Mouse (Mus musculus): ENCODE measurements around the gene Mrpl32. TPM values are rescaled to one million over a fixed set of nuclear protein-coding genes. Genes with fewer than 3 reads are reported as not detected.
A peak's percentile ranks its signal among the peaks of the same experiment; 100 is the strongest.

Mrpl32 gene
- 96.0 and 103 TPM in 2 replicates for polyA plus RNA-seq (2015; fragmentation: Nextera tagmentation; extraction: Ambion mirVana)

DNA sequence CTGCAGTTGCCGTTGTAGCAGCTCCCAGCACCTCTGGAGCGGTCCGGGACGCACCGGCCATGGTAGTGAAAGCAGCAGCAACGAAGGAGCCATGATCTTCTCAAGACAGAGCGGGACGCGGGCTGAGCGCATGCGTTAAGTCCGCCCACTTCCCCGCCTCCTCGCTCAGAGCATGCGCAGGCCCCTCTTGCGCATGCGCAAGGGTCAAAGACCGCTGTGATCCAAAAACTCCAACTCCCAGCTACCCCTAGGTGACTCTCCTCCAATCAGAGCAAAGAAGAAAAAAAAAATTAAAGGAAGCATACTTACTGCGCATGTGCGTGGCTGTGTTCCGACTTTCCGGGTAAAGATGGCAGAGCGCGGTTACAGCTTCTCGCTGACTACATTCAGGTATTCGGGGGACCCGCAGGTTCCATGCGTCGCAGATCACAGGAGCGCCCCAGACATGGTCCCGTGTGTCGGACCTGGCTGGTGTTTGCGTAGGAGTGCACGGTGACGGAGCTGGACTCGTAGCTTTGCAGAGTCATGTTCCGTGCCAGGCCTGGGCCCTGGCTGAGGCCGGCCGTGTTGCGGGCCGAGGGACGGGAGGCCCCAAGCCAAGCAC is at the start of gene Mrpl32, which contains the start of gene Psma2:
TSS of gene Mrpl32 (minus strand) at position 240 of the 604 bp plus-strand sequence.
TSS of gene Psma2 (plus strand) at position 315 of the 604 bp plus-strand sequence.
- H3K9ac ChIP-seq: peak within 1 kb of the TSS; percentile 96
- H3K4me1 ChIP-seq (replicated peaks): peaks cover 13% of the 10 kb centered on the region
- H3K4me2 ChIP-seq: peak within 1 kb of the TSS; percentile 73
- peak within 1 kb of the TSS; percentile 85 for H3K27ac ChIP-seq (replicated peaks)
- no peaks in the 10 kb centered on the region for H3K27me3 ChIP-seq
- no peaks in the 10 kb centered on the region for H3K9me3 ChIP-seq
- ATAC-seq (ENCODE audit: low FRiP score, low read depth): peak; percentile 98
- H3K36me3 ChIP-seq: peaks cover 27% of the 10 kb centered on the region
- peak within 1 kb of the TSS; percentile 92 for H3K4me3 ChIP-seq
- WGBS: 0% methylated on average over 42 of the region's 42 CpGs

DNA sequence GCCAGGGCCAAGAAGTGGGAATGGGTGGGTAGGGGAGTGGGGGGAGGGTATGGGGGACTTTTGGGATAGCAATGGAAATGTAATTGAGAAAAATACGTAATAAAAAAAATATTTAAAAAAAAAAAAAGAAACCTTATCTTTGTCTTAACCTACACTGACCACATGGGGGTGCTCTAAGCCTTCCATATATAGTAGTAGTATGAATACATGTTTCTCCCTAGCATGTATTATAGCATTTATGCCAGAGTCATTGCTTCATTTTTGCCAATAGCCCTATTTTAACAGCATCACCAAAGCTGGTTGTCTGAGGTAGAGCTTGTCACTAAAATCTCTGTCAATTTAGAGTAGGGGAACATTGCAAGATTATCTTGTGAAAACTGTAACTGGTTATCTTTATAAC is 36.3 kb upstream of the Mrpl32 start:
- H3K9ac ChIP-seq: no peak overlapping the region
- no peak overlapping the region for H3K4me3 ChIP-seq
- no peaks in the 10 kb centered on the region for H3K4me1 ChIP-seq (replicated peaks)
- no peaks in the 10 kb centered on the region for H3K36me3 ChIP-seq
- H3K4me2 ChIP-seq: no peak overlapping the region
- no peaks in the 10 kb centered on the region for H3K27me3 ChIP-seq
- 12% methylated on average over 1 of the region's 1 CpGs for WGBS
- H3K27ac ChIP-seq (replicated peaks): no peak overlapping the region
- H3K9me3 ChIP-seq: no peaks in the 10 kb centered on the region
- no peak for ATAC-seq (ENCODE audit: low FRiP score, low read depth)

DNA sequence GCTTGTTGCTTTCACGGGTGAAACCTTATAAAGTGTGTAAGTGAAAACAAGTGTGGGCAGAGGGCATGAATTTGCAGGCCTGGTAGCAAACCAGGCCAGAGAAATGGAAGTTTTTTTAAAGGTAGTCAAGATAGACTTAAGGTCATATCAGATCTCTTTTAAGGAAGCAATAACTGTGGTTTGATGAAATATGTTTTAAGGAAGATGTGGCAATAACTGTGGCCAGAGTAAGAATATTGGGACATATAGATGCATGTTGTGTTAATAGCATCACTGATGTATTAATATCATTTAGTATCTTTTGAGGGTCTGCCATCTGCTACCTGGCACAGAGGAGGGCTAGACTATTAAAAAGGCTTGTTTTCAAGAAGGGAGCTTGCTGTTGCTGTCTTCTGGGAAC is 27.0 kb upstream of the Mrpl32 start:
- WGBS: 59% methylated on average over 1 of the region's 1 CpGs
- H3K9me3 ChIP-seq: no peaks in the 10 kb centered on the region
- H3K9ac ChIP-seq: no peak overlapping the region
- H3K36me3 ChIP-seq: peaks cover 36% of the 10 kb centered on the region
- no peak overlapping the region for H3K4me2 ChIP-seq
- H3K27ac ChIP-seq (replicated peaks): no peak overlapping the region
- ATAC-seq (ENCODE audit: low FRiP score, low read depth): no peak
- no peaks in the 10 kb centered on the region for H3K27me3 ChIP-seq
- no peaks in the 10 kb centered on the region for H3K4me1 ChIP-seq (replicated peaks)
- no peak overlapping the region for H3K4me3 ChIP-seq

DNA sequence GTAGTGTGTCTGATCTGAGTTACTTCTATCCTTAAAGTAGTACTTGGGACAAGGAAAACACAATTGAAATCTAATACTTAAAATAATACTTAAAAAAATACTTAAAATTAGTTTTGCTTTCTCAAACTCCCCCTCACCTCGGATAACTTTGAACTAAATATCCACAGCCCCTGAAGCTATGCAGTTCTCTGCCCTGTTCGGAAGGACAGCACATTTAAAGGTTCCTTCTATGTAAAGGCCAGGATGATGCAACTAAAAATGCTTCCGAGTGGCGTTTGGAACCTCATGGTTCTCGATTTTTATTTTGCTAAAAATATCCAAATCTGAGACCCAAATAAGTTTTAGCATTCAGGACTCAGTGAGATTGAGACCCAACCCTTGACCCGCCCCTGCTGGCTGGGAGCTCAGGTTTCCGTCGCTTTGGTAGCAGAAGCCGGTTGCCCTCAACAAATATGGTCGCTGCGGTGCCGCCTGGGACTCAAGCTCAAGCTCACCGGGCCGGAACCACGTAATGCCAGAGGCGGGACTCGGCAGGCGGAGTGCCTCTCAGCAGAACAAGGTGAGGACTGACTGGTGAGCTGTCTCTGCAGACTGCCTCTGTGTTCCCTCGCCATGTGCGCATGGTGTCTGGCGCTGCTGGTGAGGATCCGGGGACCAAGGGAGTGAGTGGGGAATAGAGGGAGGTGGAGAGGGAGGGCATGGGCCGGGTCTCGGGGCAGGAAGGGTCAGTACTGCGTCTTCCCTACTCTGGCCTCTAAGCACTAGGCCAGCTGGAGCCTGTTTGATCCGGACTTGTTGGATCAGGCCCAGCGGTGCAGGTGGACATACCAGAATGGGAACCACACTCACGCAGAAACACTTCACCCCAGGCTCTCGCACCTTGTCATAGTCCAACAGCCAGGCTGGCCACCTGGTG is 17.0 kb upstream of the Mrpl32 start, which contains the start of gene AW209491:
TSS of gene AW209491 (plus strand) at position 429 of the 916 bp plus-strand sequence.
- no peaks in the 10 kb centered on the region for H3K27me3 ChIP-seq
- H3K9me3 ChIP-seq: no peaks in the 10 kb centered on the region
- H3K4me3 ChIP-seq: peak within 1 kb of the TSS; percentile 56
- WGBS: under 1% methylated on average over 29 of the region's 29 CpGs
- ATAC-seq (ENCODE audit: low FRiP score, low read depth): peak; percentile 97
- H3K4me2 ChIP-seq: peak within 1 kb of the TSS; percentile 68
- peak within 1 kb of the TSS; percentile 59 for H3K9ac ChIP-seq
- peaks cover 22% of the 10 kb centered on the region for H3K36me3 ChIP-seq
- peaks cover 15% of the 10 kb centered on the region for H3K4me1 ChIP-seq (replicated peaks)
- H3K27ac ChIP-seq (replicated peaks): peak within 1 kb of the TSS; percentile 83

DNA sequence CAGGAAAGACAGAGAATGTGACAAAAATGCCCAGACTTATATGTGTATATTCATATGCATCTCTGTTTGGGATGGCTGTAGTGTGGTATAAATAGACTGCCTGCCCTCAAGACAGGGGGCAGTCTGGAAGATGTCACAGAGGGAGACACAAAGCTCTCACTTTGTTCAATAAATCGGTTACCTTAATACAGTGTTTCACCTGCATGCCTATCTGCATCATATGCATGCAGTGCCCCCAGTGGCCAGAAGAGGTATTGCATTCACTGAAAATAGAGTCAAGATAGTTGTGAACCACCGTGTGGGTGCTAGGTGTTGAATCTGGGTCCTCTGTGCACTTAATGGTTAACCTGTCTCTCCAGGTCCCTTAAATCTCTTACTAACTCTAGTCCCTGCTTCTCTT is 5.8 kb upstream of the Mrpl32 start:
- no peaks in the 10 kb centered on the region for H3K9me3 ChIP-seq
- 37% methylated on average over 2 of the region's 2 CpGs for WGBS
- H3K4me3 ChIP-seq: no peak overlapping the region
- peaks cover 52% of the 10 kb centered on the region for H3K36me3 ChIP-seq
- H3K4me2 ChIP-seq: no peak overlapping the region
- H3K9ac ChIP-seq: no peak overlapping the region
- H3K4me1 ChIP-seq (replicated peaks): no peaks in the 10 kb centered on the region
- no peaks in the 10 kb centered on the region for H3K27me3 ChIP-seq
- no peak overlapping the region for H3K27ac ChIP-seq (replicated peaks)
- ATAC-seq (ENCODE audit: low FRiP score, low read depth): peak; percentile 59

DNA sequence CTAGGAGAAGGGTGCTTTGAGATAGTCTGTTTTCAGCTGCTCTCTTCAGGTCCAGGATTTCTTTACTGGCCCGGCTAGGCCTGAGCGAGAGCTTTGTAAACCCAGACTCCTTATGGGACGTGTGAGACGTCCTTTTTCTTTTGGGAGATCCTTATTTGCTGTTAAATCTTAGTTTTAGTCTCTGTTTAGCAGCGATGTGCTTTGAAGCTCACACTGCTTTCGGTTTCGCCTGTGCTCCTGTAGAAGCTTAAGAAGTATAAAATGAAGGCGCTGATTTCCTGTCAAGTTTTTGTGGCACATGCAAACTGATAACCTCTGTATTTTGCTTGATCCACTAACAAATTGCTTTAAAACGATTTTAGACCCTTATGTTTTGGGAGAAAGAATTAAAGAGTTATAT is 588 bp upstream of the Mrpl32 start:
- peak overlapping the region; percentile 73 for H3K4me2 ChIP-seq
- peak overlapping the region; percentile 96 for H3K9ac ChIP-seq
- ATAC-seq (ENCODE audit: low FRiP score, low read depth): no peak
- WGBS: 1% methylated on average over 9 of the region's 9 CpGs
- H3K9me3 ChIP-seq: no peaks in the 10 kb centered on the region
- H3K36me3 ChIP-seq: peaks cover 29% of the 10 kb centered on the region
- peaks cover 13% of the 10 kb centered on the region for H3K4me1 ChIP-seq (replicated peaks)
- peak overlapping the region; percentile 80 for H3K27ac ChIP-seq (replicated peaks)
- peak overlapping the region; percentile 92 for H3K4me3 ChIP-seq
- H3K27me3 ChIP-seq: no peaks in the 10 kb centered on the region

DNA sequence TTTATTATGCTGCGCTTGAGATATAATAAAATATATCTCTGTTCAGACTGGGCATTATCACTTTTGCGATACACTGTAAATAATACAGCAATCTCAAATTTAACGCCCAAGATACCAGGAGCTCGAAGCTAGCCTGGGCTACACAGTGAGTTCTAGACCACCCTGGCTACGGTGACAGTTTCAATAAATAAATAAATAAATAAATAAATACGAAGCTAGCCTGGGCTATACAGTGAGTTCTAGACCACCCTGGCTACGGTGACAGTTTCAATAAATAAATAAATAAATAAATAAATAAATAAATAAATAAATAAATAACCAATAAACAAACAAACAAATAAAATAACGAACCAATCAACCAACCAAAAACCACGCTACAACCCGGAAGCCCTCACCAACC is 502 bp downstream of the Mrpl32 start:
- Histone ChIP-seq H3K27ac (replicated peaks) (peak overlapping the region; percentile 85), H3K36me3 (peaks cover 22% of the 10 kb centered on the region), H3K4me1 (replicated peaks) (peaks cover 13% of the 10 kb centered on the region), H3K9ac (peak overlapping the region; percentile 88), H3K4me2 (peak overlapping the region; percentile 60), H3K27me3 (no peaks in the 10 kb centered on the region), H3K4me3 (peak overlapping the region; percentile 92), H3K9me3 (no peaks in the 10 kb centered on the region)
- 10% methylated on average over 10 of the region's 10 CpGs for WGBS
- peak; percentile 78 for ATAC-seq (ENCODE audit: low FRiP score, low read depth)

DNA sequence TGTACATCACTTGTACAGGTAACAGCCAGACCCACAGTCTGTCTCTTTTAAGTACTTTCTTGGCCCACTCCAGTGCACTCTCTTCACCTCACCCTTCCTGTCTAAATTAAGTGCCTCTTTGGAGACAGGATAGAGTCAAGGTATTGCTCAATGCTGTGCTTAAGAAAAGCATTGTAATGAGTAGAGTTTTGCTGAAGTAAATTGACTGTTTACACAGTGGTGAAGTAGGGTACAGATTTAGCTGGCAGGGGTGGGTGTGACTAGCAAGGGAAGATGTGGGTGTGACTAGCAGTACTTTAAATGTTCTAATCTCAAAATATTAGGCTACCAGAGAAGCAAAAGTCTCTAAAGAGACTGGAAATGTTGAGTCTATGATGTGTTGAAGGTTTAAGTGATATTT is 5.3 kb downstream of the Mrpl32 start:
- H3K27me3 ChIP-seq: no peaks in the 10 kb centered on the region
- H3K4me1 ChIP-seq (replicated peaks): peaks cover 13% of the 10 kb centered on the region
- no peak overlapping the region for H3K4me3 ChIP-seq
- no peaks in the 10 kb centered on the region for H3K9me3 ChIP-seq
- H3K36me3 ChIP-seq: peaks cover 10% of the 10 kb centered on the region
- H3K4me2 ChIP-seq: no peak overlapping the region
- no peak for ATAC-seq (ENCODE audit: low FRiP score, low read depth)
- H3K9ac ChIP-seq: no peak overlapping the region
- no peak overlapping the region for H3K27ac ChIP-seq (replicated peaks)

DNA sequence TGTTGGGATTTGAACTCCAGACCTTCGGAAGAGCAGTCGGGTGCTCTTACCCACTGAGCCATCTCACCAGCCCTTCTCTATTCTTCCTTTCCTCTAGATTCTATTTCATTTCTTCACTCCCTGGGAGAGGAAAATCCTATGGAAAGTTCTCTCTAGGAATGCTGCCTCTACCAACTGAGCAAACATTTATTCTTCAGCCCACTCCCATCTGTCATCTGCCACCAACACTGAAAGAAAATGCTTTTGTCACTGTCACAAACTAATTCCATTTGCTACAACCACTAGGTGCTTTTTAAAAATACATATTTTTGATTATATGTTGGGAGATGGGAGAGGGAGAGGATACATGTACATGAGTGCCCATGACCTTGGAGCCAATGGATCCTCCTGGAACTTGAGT is 10.2 kb downstream of the Mrpl32 start:
- 92% methylated on average over 2 of the region's 2 CpGs for WGBS

DNA sequence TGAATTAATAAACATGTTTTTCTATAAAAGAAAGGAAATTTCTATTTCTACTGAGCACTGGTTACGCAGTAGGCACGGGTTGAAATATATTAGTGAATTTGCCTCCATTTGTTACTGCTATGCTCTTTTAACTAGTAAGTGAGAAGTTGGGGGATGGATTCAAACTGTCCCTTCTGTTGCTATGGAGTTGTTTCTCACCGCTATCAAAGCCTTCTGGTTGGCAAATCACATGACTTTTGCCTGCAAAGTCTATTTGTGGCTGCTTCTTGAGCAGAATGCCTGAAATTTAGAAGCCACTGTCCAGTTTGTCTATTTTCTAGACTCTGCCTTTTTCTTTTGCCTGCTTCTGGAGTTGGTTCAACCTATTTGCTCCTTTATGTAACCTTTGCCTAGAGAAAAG is 32.6 kb downstream of the Mrpl32 start:
- no peak overlapping the region for H3K9ac ChIP-seq
- no peaks in the 10 kb centered on the region for H3K4me1 ChIP-seq (replicated peaks)
- 83% methylated on average over 3 of the region's 3 CpGs for WGBS
- H3K4me3 ChIP-seq: no peak overlapping the region
- no peak for ATAC-seq (ENCODE audit: low FRiP score, low read depth)
- H3K27me3 ChIP-seq: no peaks in the 10 kb centered on the region
- no peaks in the 10 kb centered on the region for H3K9me3 ChIP-seq
- no peaks in the 10 kb centered on the region for H3K36me3 ChIP-seq
- H3K27ac ChIP-seq (replicated peaks): no peak overlapping the region
- no peak overlapping the region for H3K4me2 ChIP-seq

More for the DNA sequence above, 10.2 kb downstream of the Mrpl32 start:
- H3K9me3 ChIP-seq: no peaks in the 10 kb centered on the region
- H3K27me3 ChIP-seq: no peaks in the 10 kb centered on the region
- H3K27ac ChIP-seq (replicated peaks): no peak overlapping the region
- H3K9ac ChIP-seq: no peak overlapping the region
- no peak overlapping the region for H3K4me2 ChIP-seq
- no peaks in the 10 kb centered on the region for H3K4me1 ChIP-seq (replicated peaks)
- ATAC-seq (ENCODE audit: low FRiP score, low read depth): no peak
- H3K4me3 ChIP-seq: no peak overlapping the region
- H3K36me3 ChIP-seq: no peaks in the 10 kb centered on the region

DNA sequence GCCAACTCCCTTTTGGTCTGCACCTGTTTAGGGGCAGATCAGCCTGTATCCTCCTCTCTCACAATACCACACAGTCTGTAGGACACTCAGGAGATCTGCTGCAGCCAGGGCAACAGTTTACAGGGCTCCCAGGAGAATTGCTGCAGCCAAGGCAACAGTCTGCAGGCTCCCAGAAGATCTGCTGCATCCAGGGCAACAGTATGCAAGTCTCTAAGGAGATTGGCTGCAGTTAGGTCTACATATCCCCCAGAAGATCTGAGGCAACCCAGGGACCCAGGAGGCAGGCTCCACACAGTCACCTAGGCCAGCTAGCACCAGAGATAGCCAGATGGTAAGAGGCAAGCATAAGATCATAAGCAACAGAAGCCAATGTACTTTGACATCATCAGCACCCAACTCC is 38.8 kb downstream of the Mrpl32 start:
- no peak overlapping the region for H3K9ac ChIP-seq
- no peak overlapping the region for H3K4me3 ChIP-seq
- no peaks in the 10 kb centered on the region for H3K36me3 ChIP-seq
- H3K9me3 ChIP-seq: no peaks in the 10 kb centered on the region
- no peaks in the 10 kb centered on the region for H3K27me3 ChIP-seq
- no peak overlapping the region for H3K27ac ChIP-seq (replicated peaks)
- no peak for ATAC-seq (ENCODE audit: low FRiP score, low read depth)
- H3K4me2 ChIP-seq: no peak overlapping the region
- no peaks in the 10 kb centered on the region for H3K4me1 ChIP-seq (replicated peaks)

DNA sequence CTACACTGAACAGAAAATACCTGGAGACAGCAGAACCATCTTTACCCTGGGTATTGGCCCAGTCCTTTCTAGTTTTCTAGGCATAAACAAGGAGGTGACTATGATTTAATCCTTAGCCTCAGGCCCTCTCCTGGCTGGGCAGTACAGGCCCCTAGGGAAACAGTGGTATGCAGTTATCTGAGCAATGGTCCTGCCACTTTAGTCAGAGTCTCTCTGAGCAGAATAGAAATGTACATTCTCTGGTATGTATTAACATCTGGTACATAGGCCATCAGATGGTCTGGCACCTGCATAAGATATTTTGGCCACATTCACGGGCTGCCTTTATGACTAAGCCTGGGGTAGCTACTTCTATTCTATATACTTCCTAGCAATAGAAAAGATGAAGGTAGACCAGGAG is 51.6 kb downstream of the Mrpl32 start:
- 93% methylated on average over 1 of the region's 1 CpGs for WGBS
- H3K36me3 ChIP-seq: no peaks in the 10 kb centered on the region
- no peak overlapping the region for H3K27ac ChIP-seq (replicated peaks)
- no peaks in the 10 kb centered on the region for H3K4me1 ChIP-seq (replicated peaks)
- no peak overlapping the region for H3K4me3 ChIP-seq
- no peaks in the 10 kb centered on the region for H3K27me3 ChIP-seq
- H3K9me3 ChIP-seq: no peaks in the 10 kb centered on the region
- no peak overlapping the region for H3K9ac ChIP-seq
- H3K4me2 ChIP-seq: no peak overlapping the region
- ATAC-seq (ENCODE audit: low FRiP score, low read depth): no peak
